Mouse (Mus musculus) lung, adult 2 months (tissue): Measurements from ENCODE around the gene Nme6. TPM values are rescaled to one million over a fixed set of nuclear protein-coding genes. Genes with fewer than 3 reads are reported as not detected.
"Not testable (repeated sequence)": the region's sequence is repeated elsewhere in the genome, so short reads cannot be mapped to it uniquely, and the experiment has no call there.

Experiments
- DNase-seq: peaks from one replicate; pipeline ENCODE4 v3.0.0; 2022
- H3K4me1 ChIP-seq: fragments of 200-500 bp; 2 replicates; pipeline ENCODE4 v1.6.1; 2011; ENCODE audit warnings: low read length; ENCODE audit not compliant: control insufficient read depth, insufficient read depth
- H3K4me3 ChIP-seq: fragments of 200-500 bp; replicated peaks from 2 replicates; pipeline ENCODE3; 2011; ENCODE audit warnings: low read depth, mild to moderate bottlenecking, control low read depth, low read length; ENCODE audit errors: extremely low read depth
- CTCF ChIP-seq: fragments of 200-500 bp; IDR thresholded peaks from 2 replicates; pipeline ENCODE4 v1.5.1; 2011; ENCODE audit warnings: mild to moderate bottlenecking, low read length, control low read depth; ENCODE audit not compliant: insufficient read depth
- POLR2A ChIP-seq: fragments of 200-500 bp; IDR thresholded peaks from 2 replicates; pipeline ENCODE4 v1.6.1; 2011; ENCODE audit warnings: low read depth, mild to moderate bottlenecking, control low read depth, low read length, borderline replicate concordance; ENCODE audit errors: extremely low read depth
- WGBS: fragments of 180-500 bp; shearing (Covaris S2); methylation state at CpG from one replicate; pipeline ENCODE4 v1.1.7; 2018; 5-methylcytosine and 5-hydroxymethylcytosine counted together
- polyA plus RNA-seq: library from polyadenylated mRNA; depleted of rRNA; stranded (reverse); fragments of >200 nt; gene quantifications from 2 replicates; pipeline ENCODE4 v1.2.3, GENCODE M21; 2012; rRNA removed

Nme6 gene
- 11.5 and 18.0 TPM in 2 replicates for polyA plus RNA-seq

GRCm38 (mm10) chr9:109832391-109833087, at the start of gene Nme6:
Gene Nme6 (plus strand): TSS chr9:109832749.
- H3K4me3 ChIP-seq: peak within 1 kb of the TSS; percentile 99
- H3K4me1 ChIP-seq: peaks cover 9% of the 10 kb centered on the region
- under 1% methylated on average over 32 of the region's 32 CpGs for WGBS
- peak; percentile 87 for DNase-seq
- TF ChIP-seq POLR2A: peak; percentile 62; the same call in 1 of the 2 replicates
- peak; percentile 77 for TF ChIP-seq CTCF

- 67% methylated on average over 4 of the region's 4 CpGs for WGBS
- H3K4me3 ChIP-seq, DNase-seq, H3K4me1 ChIP-seq: not testable (repeated sequence)
Measured at GRCm38 (mm10) chr9:109790570-109790969, 42.0 kb upstream of the Nme6 start, which contains the start of gene Fbxw27. Gene Fbxw27 (minus strand): TSS chr9:109790670.

DNA sequence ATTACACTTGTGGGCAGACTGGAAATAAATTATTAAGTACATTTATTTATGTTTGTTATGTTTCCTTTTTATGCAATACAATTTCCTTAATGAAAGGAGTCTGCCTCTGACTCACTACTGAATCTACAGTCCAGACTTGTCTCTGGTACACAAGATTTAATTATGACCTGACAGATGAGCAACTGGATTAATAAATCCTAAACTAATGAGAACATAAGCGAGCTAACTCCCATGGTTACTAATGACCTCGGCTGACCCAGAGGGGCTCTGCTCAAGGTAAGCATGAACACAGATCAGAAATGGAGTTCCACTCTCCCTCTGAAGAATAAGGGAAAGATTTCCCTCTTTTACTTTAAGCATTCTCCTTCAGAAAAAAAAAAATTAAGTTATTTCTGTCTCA, 37.3 kb upstream of the Nme6 start:
- TF ChIP-seq POLR2A (no peak), CTCF (no peak)
- WGBS: 78% methylated on average over 2 of the region's 2 CpGs

GRCm38 (mm10) chr9:109795811-109796210, 36.7 kb upstream of the Nme6 start:
- 69% methylated on average over 2 of the region's 2 CpGs for WGBS
- DNase-seq: no peak
- no peak overlapping the region for H3K4me3 ChIP-seq
- H3K4me1 ChIP-seq: no peaks in the 10 kb centered on the region
- no peak for TF ChIP-seq POLR2A
- TF ChIP-seq CTCF: no peak

More for the DNA sequence above, 37.3 kb upstream of the Nme6 start:
- Histone ChIP-seq H3K4me1 (no peaks in the 10 kb centered on the region), H3K4me3 (no peak overlapping the region)
- DNase-seq: no peak

- Histone ChIP-seq H3K4me1 (no peaks in the 10 kb centered on the region), H3K4me3 (no peak overlapping the region)
- TF ChIP-seq CTCF (peak; percentile 31; the same call in 1 of the 2 replicates), POLR2A (no peak)
- WGBS: 88% methylated on average over 1 of the region's 1 CpGs
- no peak for DNase-seq
Measured at GRCm38 (mm10) chr9:109798051-109798450, 34.5 kb upstream of the Nme6 start.

DNA sequence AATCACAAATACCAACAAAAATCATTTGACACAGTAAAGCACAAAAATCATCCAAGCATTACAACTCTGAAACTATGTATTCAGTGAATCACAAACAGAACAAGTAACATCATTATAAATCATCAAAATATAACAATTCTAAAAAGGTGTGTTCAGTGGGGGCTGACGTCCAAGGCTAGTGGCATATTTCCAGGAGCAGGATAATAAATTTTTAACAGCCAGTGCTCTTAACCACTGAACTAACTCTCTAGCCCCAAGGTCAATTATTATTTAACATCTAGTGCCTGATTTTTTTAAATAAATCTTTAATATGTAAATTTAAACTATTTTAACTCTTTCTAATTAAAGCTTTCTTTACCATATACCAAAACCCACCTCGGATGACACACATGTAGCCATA, 27.0 kb upstream of the Nme6 start:
- not testable (repeated sequence) for H3K4me3 ChIP-seq, DNase-seq, H3K4me1 ChIP-seq
- 81% methylated on average over 2 of the region's 2 CpGs for WGBS

GRCm38 (mm10) chr9:109806260-109806659, 26.3 kb upstream of the Nme6 start:
- WGBS: 38% methylated on average over 1 of the region's 1 CpGs
- TF ChIP-seq POLR2A (no peak), CTCF (no peak)
- H3K4me3 ChIP-seq: no peak overlapping the region
- DNase-seq: no peak
- H3K4me1 ChIP-seq: no peaks in the 10 kb centered on the region

DNA sequence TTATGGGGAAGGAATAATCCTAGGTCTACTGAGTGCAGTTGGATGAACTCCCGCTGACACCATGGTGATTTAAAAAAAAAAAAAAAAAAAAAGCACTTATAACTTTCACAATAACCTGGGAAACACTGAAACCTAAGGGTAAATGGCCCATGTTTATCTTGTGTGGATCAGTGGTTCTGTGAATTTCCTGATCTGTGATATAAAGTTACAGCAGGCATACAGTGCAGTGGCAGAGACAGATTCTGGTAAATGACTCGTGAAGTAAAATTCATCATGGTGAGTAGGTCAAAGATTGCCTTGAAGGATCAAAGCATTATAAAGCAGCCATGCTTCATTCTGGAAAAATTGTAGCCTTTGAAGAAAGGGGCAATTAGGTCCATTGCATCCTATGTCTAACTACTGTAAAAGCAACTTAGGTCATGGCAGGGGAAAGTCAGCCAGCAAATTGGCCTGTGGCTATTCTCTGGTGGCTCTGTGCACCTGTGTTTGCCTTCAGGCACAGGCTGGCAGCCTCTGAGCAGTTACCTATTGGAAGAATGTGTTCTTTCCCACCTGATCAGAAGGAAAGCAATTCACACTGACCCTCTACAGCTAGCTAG, 25.8 kb upstream of the Nme6 start:
- 69% methylated on average over 2 of the region's 2 CpGs for WGBS
- DNase-seq: no peak
- Histone ChIP-seq H3K4me3 (no peak overlapping the region), H3K4me1 (no peaks in the 10 kb centered on the region)
- TF ChIP-seq POLR2A (no peak), CTCF (no peak)

GRCm38 (mm10) chr9:109807898-109808297, 24.7 kb upstream of the Nme6 start:
- WGBS: 20% methylated on average over 3 of the region's 3 CpGs
- H3K4me3 ChIP-seq: no peak overlapping the region
- TF ChIP-seq POLR2A: no peak
- no peak for TF ChIP-seq CTCF
- no peak for DNase-seq
- no peaks in the 10 kb centered on the region for H3K4me1 ChIP-seq

DNA sequence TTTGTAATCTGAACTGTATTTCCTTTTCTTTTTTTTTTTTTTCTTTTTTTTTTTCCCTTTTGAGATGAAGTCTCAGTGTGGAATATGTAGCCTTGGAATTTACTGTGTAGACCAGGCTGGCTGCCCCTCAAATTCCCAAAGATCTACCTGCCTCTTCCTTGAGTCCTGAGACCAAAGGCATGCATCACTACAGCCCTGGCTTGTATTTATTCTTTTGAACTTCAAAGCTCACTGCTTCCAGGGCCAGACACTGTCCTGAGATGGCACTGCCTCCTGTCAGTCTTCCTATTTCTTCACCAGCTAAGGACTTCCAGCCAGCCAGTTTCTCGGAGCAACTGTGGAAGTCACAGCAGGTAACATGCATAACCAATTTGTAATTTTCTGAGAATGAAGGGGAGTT, 20.6 kb upstream of the Nme6 start, which contains the start of gene Spink8:
Gene Spink8, plus strand, starts transcription at position 301 of the 400 bp plus-strand sequence.
- 83% methylated on average over 1 of the region's 1 CpGs for WGBS
- H3K4me1 ChIP-seq: no peaks in the 10 kb centered on the region
- no peak for DNase-seq
- no peak within 1 kb of the TSS for H3K4me3 ChIP-seq
- TF ChIP-seq POLR2A (no peak), CTCF (no peak)

DNA sequence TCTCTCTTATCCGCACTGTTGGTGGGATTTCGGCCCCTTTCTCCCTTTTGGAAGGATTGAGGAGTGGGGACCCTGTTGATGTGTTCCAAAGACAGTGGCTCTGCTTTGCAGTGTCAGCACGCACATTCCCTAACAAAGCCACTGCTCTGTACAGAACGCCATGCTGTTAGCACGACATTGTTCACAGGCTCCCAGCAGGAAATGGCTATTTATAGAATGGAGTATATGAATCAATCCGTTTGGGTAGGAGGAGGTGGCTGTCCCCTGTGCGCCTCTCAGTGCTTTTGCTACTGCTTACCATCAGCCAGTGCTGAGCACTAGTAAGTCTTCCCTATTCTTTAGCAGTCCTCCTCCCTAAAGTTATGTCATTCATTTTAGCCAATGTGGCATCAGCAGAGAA, 19.1 kb upstream of the Nme6 start:
- DNase-seq: no peak
- Histone ChIP-seq H3K4me1 (no peaks in the 10 kb centered on the region), H3K4me3 (no peak overlapping the region)
- TF ChIP-seq CTCF (no peak), POLR2A (no peak)
- WGBS: 36% methylated on average over 7 of the region's 7 CpGs
